Mouse (Mus musculus) heart, embryonic 11.5 days (tissue): ENCODE results near the gene Slc9a3r1. TPM values are rescaled to one million over a fixed set of nuclear protein-coding genes. Genes with fewer than 3 reads are reported as not detected.

ENCODE experiments used
- ATAC-seq: fragments of 200-750 bp; cut with Nextera tagmentation; replicated peaks from 2 replicates; pipeline ENCODE4 v1.8.0; 2017; ENCODE audit warnings: moderate library complexity; ENCODE audit not compliant: insufficient number of reproducible peaks, low FRiP score, low TSS enrichment
- H3K27ac ChIP-seq: fragments of 300-500 bp; sonication (generic); 2 replicates; pipeline ENCODE4 v1.5.1; 2014; ENCODE audit warnings: mild to moderate bottlenecking, low read depth, low read length
- H3K27me3 ChIP-seq: fragments of 300-500 bp; sonication (generic); 2 replicates; pipeline ENCODE4 v1.6.1; 2014; ENCODE audit warnings: mild to moderate bottlenecking, low read length, mixed read lengths; ENCODE audit not compliant: control insufficient read depth, insufficient read depth
- H3K36me3 ChIP-seq: fragments of 300-500 bp; sonication (generic); 2 replicates; pipeline ENCODE4 v1.6.1; 2014; ENCODE audit warnings: mild to moderate bottlenecking, low read length, moderate library complexity, mixed read lengths; ENCODE audit not compliant: control insufficient read depth, insufficient read depth
- H3K4me1 ChIP-seq: fragments of 300-500 bp; sonication (generic); 2 replicates; pipeline ENCODE4 v1.6.1; 2014; ENCODE audit warnings: low read length; ENCODE audit not compliant: control insufficient read depth, insufficient read depth
- H3K4me2 ChIP-seq: fragments of 300-500 bp; sonication (generic); 2 replicates; pipeline ENCODE4 v1.6.1; 2014; ENCODE audit warnings: mild to moderate bottlenecking, moderate library complexity
- H3K4me3 ChIP-seq: fragments of 300-500 bp; sonication (generic); 2 replicates; pipeline ENCODE4 v1.5.1; 2014; ENCODE audit warnings: low read depth, low read length
- H3K9ac ChIP-seq: fragments of 300-500 bp; sonication (generic); 2 replicates; pipeline ENCODE4 v1.6.1; 2014; ENCODE audit warnings: mild to moderate bottlenecking, low read depth, low read length, moderate library complexity
- H3K9me3 ChIP-seq: fragments of 300-500 bp; sonication (generic); replicated peaks from 2 replicates; pipeline ENCODE4 v1.6.1; 2016; ENCODE audit warnings: low read length; ENCODE audit not compliant: control insufficient read depth
- WGBS: fragments of 180-500 bp; shearing (Covaris S2); extraction: QIAGEN DNeasy Blood & Tissue Kit; methylation state at CpG from one replicate; pipeline ENCODE4 v1.1.7; 2014; ENCODE audit not compliant: insufficient replicate concordance; 5-methylcytosine and 5-hydroxymethylcytosine counted together
- polyA plus RNA-seq: library from polyadenylated mRNA; unstranded; fragments of >200 nt; fragmentation: Nextera tagmentation; extraction: Ambion mirVana; gene quantifications from 2 replicates; pipeline ENCODE4 v1.2.1, GENCODE M21; 2014

The Slc9a3r1 gene
- polyA plus RNA-seq, 1 experiment from 2014 or later, result 31.1 TPM

- no peak overlapping the region for H3K9ac ChIP-seq
- WGBS, result 85% methylated on average over 2 of the region's 2 CpGs
- ATAC-seq, result no peak
These were observed 15.6 kb downstream of the Slc9a3r1 start for GRCm38 (mm10) chr11:115178766-115179165.

GRCm38 (mm10) chr11:115179191-115179590 lies 16.1 kb downstream of the Slc9a3r1 start:
- Histone ChIP-seq H3K27me3 (peaks cover 6% of the 10 kb centered on the region), H3K36me3 (no peaks in the 10 kb centered on the region), H3K27ac (no peak overlapping the region), H3K4me2 (no peak overlapping the region), H3K4me1 (peaks cover 6% of the 10 kb centered on the region), H3K9me3 (no peaks in the 10 kb centered on the region), H3K4me3 (no peak overlapping the region), H3K9ac (no peak overlapping the region)
- 67% methylated on average over 6 of the region's 6 CpGs for WGBS
- no peak for ATAC-seq

More at GRCm38 (mm10) chr11:115178766-115179165, 15.6 kb downstream of the Slc9a3r1 start:
- no peaks in the 10 kb centered on the region for H3K36me3 ChIP-seq
- peaks cover 10% of the 10 kb centered on the region for H3K4me1 ChIP-seq
- no peak overlapping the region for H3K27ac ChIP-seq
- H3K27me3 ChIP-seq, result peaks cover 6% of the 10 kb centered on the region
- H3K9me3 ChIP-seq, result no peaks in the 10 kb centered on the region
- no peak overlapping the region for H3K4me3 ChIP-seq
- no peak overlapping the region for H3K4me2 ChIP-seq

GRCm38 (mm10) chr11:115179881-115180280 lies 16.7 kb downstream of the Slc9a3r1 start:
- H3K4me3 ChIP-seq, result no peak overlapping the region

GRCm38 (mm10) chr11:115181913-115182638 lies 18.9 kb downstream of the Slc9a3r1 start:
- Histone ChIP-seq H3K4me2 (no peak overlapping the region), H3K4me3 (no peak overlapping the region), H3K4me1 (peaks cover 12% of the 10 kb centered on the region; the same call in 1 of the 2 replicates), H3K9me3 (no peaks in the 10 kb centered on the region), H3K27me3 (no peaks in the 10 kb centered on the region; the same call in 1 of the 2 replicates), H3K36me3 (no peaks in the 10 kb centered on the region), H3K9ac (no peak overlapping the region), H3K27ac (no peak overlapping the region)
- 18% methylated on average over 12 of the region's 12 CpGs for whole genome bisulfite sequencing
- no peak for ATAC-seq

More at GRCm38 (mm10) chr11:115179881-115180280, 16.7 kb downstream of the Slc9a3r1 start:
- no peak overlapping the region for H3K4me2 ChIP-seq
- no peaks in the 10 kb centered on the region for H3K36me3 ChIP-seq
- H3K27me3 ChIP-seq, result peaks cover 6% of the 10 kb centered on the region
- no peak for ATAC-seq
- H3K4me1 ChIP-seq, result peaks cover 6% of the 10 kb centered on the region
- WGBS, result 75% methylated on average over 6 of the region's 6 CpGs
- H3K27ac ChIP-seq, result no peak overlapping the region
- no peaks in the 10 kb centered on the region for H3K9me3 ChIP-seq
- no peak overlapping the region for H3K9ac ChIP-seq

GRCm38 (mm10) chr11:115184973-115185372 lies 21.8 kb downstream of the Slc9a3r1 start:
- H3K36me3 ChIP-seq, result no peaks in the 10 kb centered on the region; the same call in 1 of the 2 replicates
- no peaks in the 10 kb centered on the region for H3K9me3 ChIP-seq
- no peak overlapping the region for H3K9ac ChIP-seq
- ATAC-seq, result no peak
- H3K4me1 ChIP-seq, result 0 out of 2 replicates have a peak, but pooled peaks cover 11% of the 10 kb centered on the region
- no peak overlapping the region for H3K4me2 ChIP-seq
- 29% methylated on average over 4 of the region's 4 CpGs for WGBS
- H3K4me3 ChIP-seq, result no peak overlapping the region
- no peaks in the 10 kb centered on the region; the same call in 1 of the 2 replicates for H3K27me3 ChIP-seq
- no peak overlapping the region for H3K27ac ChIP-seq

- WGBS, result under 1% methylated on average over 39 of the region's 39 CpGs
These were observed 24.1 kb downstream of the Slc9a3r1 start, which contains the start of gene Tmem104 for GRCm38 (mm10) chr11:115187224-115187639. Gene Tmem104, plus strand, starts transcription at chr11:115187487.

GRCm38 (mm10) chr11:115187693-115188092 lies 24.6 kb downstream of the Slc9a3r1 start, which contains the start of gene Nat9:
Gene Nat9, minus strand, starts transcription at chr11:115187859.
- Histone ChIP-seq H3K4me1 (peaks cover 16% of the 10 kb centered on the region; the same call in 1 of the 2 replicates), H3K4me2 (peak within 1 kb of the TSS; percentile 88), H3K27ac (peak within 1 kb of the TSS; percentile 51; the same call in 1 of the 2 replicates), H3K9me3 (no peaks in the 10 kb centered on the region), H3K27me3 (no peaks in the 10 kb centered on the region; the same call in 1 of the 2 replicates), H3K4me3 (peak within 1 kb of the TSS; percentile 55), H3K9ac (peak within 1 kb of the TSS; percentile 69), H3K36me3 (no peaks in the 10 kb centered on the region; the same call in 1 of the 2 replicates)
- WGBS, result 8% methylated on average over 12 of the region's 12 CpGs
- ATAC-seq, result no peak

More at GRCm38 (mm10) chr11:115187224-115187639, 24.1 kb downstream of the Slc9a3r1 start, which contains the start of gene Tmem104:
- Histone ChIP-seq H3K27ac (peak within 1 kb of the TSS; percentile 51; the same call in 1 of the 2 replicates), H3K4me1 (peaks cover 14% of the 10 kb centered on the region; the same call in 1 of the 2 replicates), H3K4me3 (peak within 1 kb of the TSS; percentile 55), H3K4me2 (peak within 1 kb of the TSS; percentile 88), H3K36me3 (no peaks in the 10 kb centered on the region; the same call in 1 of the 2 replicates), H3K9me3 (no peaks in the 10 kb centered on the region), H3K27me3 (no peaks in the 10 kb centered on the region; the same call in 1 of the 2 replicates), H3K9ac (peak within 1 kb of the TSS; percentile 69)
- peak; percentile 91 for ATAC-seq

- no peaks in the 10 kb centered on the region for H3K9me3 ChIP-seq
- ATAC-seq, result no peak
- H3K4me2 ChIP-seq, result no peak overlapping the region
- no peak overlapping the region for H3K27ac ChIP-seq
- H3K4me3 ChIP-seq, result no peak overlapping the region
- no peaks in the 10 kb centered on the region; the same call in 1 of the 2 replicates for H3K36me3 ChIP-seq
- 82% methylated on average over 13 of the region's 13 CpGs for WGBS
- H3K4me1 ChIP-seq, result peaks cover 16% of the 10 kb centered on the region; the same call in 1 of the 2 replicates
- no peak overlapping the region for H3K9ac ChIP-seq
- no peaks in the 10 kb centered on the region; the same call in 1 of the 2 replicates for H3K27me3 ChIP-seq
These were observed 25.5 kb downstream of the Slc9a3r1 start for GRCm38 (mm10) chr11:115188539-115189231.
